Mouse (Mus musculus): ENCODE measurements around the gene Trub1.

Gene Trub1

DNA sequence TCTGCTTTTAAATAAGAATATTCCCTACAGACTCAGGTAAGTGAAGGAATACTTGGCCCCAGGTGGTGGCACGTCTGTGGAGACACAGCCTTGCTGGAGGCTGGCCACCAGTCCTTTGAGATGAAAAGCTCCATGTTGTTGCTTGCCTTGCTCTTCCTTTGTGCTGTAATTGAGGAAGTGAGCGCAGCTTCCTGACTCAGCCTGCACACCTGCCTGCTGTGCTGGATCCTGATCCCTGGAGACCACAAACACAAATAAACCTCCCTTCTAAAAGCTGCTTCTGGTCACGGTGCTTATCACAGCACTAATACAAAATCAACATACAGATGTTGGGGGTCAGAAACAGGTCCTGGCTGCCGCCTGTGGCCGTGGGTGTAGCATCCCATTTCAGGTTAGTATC is 41.3 kb downstream of the Trub1 start:
- DNase-seq (ENCODE audit: low read depth, low spot score): no peak

DNA sequence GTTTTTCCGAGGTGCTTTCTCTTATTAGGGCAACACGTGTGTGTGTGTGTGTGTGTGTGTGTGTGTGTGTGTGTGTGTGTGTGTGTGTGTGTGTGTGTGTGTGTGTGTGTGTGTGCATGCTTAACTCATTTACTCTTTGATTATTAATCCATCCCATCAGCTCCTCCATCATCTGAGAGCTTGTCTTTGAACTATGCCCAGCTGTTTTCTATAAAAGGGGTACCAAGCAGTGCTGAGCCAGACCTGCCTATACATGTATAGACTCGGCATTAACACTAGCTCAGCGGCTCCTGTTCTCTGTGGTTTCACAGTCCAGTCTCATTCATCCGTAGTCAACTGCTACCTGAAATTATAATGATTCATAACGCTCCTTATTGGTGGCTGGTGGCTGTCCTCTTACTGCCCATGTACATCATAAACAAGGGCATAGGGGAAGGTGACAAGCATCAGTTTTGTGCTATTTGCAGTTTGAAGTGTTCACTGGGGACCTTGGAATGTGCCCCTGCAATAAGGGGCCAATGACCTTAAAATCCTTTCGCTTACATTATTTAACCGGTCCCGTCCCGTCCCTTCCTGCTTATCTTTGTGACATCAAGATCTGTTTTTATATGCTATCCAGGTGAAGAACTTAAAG is 45.5 kb downstream of the Trub1 start:
- DNase-seq (ENCODE audit: low read depth, low spot score): no peak

DNA sequence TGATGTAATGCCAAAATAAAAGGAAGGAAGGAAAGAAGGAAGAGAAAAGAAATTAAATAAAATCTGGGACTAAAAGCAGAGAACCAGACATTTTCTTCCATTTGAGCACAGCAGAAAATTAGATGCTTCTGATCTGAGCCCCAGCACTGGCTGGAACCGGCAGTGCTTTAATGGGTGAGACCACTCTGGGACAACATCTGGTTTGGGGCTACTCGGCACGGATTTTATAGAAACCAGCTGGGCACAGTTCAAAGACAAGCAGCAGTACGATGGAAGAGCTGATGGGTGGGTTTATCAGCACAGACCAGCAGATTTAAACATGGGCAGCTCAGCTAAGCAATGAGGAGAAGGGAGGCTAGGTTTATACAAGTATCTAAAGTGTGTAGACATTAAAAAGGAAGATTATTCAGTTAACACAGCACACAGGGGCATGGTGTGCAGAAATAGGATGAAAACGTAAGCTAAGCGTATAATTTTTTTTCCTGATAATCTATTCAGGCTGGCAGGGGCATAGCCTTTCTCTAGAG is 46.2 kb downstream of the Trub1 start:
- DNase-seq (ENCODE audit: low read depth, low spot score): no peak

DNA sequence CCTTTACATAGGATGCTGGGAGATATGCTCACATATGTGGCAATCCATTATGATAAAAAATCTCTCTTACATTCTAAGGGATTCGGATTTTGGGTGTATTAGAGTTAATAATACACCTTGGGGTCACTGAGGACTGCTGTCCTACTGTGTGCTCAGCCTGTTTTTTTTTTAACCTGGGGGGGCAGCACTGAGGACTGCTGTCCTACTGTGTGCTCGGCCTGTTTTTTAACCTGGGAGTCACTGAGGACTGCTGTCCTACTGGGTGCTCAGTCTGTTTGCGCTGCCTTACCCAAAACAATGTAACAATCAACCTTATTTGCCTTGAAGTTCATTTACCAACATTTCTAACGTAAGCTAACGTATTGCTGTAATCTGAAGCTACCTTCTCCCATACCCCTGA is 47.5 kb downstream of the Trub1 start:
- DNase-seq (ENCODE audit: low read depth, low spot score): no peak

DNA sequence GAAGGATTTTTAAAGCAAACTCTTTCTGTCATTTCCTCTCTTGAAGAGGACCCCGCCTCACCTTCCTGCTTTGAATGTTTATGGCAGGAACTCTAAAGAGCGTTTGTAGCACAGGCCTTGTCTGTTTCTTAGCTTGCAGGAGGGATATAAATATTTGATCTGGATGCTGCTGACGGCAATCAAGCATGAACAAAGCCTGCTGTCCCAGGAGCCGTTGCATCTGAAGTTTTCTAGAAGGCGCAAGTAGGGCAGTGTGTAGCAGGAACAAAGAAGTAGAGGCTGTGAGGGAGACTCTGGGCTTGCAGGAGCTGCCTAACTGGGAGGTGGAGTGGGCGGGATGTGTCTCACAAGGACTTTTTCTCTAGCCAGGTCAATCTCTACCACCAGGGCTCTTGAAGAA is 50.4 kb downstream of the Trub1 start:
- no peak for DNase-seq (ENCODE audit: low read depth, low spot score)

DNA sequence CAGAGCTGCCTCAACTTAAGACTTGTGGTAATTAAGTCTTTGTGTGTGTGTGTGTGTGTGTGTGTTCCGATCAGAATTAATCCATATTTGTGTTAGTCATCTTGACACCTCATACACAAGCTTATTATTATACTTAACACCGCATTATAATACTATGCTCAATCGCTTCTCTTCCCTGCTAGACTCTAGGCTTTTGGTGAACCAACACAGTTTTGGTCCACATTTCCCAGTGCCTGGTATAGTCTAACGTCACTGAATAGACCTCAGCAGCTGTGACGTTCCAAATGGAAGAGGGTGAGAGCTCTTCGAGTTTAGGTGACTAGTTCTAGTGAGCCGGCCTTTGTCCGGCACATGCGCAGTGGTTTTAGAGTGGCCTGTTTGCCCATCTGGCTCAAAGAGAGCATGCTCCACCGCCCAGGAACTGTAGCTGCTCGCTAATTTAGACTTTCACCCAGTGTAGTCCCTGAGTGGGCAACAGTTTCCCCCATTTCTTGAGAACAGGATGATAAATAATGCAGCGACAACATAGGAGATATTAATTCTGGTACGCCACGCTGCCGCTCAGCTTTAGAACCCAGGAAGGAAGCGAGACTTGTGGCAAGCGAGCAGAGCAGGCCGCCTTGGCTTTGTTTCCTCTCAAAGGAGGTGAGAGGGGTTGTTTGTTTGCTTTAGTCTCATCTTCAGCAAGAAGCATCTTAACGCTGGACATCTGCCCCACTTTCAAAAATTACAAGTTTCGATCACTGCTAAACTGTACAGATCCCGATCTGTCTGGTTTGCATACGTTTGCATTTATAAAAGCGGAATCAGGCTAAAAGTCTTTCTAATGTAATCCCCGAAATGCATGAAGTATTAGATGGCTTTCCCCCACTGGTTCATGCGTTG is 52.6 kb downstream of the Trub1 start:
- no peak for DNase-seq (ENCODE audit: low read depth, low spot score)

DNA sequence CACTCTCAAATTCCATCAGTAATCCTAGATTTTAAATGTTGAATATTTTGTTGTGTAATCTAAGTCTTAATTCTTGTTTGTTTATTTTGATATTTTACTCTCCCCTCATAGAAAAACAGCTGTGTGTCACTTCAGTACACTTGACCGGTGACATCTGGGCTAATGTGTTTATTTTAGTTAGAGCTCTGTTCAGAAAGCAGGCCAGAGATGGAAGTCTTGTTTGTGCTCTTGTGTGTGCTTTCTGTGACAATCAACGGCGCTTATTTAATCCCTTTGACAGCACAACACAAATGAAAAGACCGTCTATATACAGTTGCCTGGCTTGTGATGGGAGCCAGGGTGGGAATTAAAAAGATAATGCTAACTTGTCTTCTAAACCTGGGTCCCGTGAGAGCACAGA is 53.9 kb downstream of the Trub1 start:
- no peak for DNase-seq (ENCODE audit: low read depth, low spot score)

DNA sequence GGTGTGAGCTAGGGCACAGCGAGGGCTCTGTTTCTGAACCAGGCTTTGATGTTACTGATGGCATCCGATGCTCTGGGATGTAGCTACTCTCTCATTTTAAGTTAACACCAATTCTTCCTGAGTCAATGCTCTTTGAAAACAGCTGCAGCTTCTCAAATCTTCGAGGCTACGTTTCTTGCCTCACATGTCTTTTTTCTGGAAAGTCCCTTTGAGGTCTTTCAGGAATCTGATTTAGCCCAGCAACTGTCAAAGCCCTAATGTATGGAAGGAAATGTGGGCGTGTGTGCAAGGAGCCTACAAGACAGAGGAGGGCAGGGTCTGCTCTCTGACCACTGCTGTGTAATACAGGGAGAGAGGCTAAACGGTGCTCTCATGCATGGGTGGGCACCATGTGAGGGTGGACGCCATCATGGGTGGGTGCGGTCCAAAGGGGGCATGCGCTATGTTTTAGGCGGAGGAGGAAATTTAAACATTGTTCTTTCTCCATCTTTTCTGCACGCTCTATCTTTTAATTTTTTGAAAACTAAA is 55.6 kb downstream of the Trub1 start:
- no peak for DNase-seq (ENCODE audit: low read depth, low spot score)

DNA sequence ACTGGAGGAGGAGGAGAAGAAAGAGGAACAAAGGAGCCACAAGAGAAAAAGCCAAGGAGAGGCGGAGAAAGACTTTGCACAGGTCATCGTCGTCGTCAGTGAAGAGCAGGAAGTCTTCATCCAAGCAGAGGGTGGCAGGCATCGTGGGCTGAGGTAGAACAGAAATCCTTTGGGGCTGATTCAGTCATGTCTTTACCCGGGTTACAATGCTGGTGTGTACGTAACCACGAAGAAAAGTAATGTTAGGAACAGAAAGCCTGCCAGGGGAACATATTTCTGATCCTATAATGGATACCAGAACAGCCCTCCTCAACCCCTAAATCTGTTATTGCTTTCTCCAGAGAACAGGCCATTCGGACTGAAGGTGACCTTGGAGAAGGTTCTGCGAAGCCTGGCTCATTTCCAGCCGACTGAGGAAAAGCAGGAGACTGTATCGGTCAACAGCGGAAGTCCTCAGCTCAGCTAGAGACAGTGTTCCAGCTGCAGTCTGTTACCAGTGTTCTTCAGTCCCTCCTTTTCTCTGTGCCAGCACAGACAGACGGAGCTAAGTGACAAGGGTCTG is 57.1 kb downstream of the Trub1 start:
- DNase-seq (ENCODE audit: low read depth, low spot score): no peak

DNA sequence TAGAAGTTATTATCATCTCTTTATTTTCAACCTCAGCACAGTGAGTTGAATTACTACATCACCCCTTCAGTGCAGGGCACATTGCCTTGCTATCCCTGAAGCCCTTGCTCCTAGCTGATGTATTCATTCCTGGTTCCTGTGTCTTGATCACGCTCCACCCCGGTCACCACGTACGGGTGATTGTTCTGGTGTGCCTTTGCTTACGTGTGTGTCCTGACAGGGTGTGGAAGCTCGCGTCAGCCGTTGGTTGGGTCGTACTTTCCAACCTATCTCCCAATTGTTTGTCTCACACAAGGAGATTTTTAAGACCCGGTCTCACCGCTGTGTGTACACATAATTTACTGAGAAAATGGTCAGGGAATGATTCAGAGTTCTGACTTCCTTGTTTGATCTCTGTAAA is 58.1 kb downstream of the Trub1 start:
- no peak for DNase-seq (ENCODE audit: low read depth, low spot score)

DNA sequence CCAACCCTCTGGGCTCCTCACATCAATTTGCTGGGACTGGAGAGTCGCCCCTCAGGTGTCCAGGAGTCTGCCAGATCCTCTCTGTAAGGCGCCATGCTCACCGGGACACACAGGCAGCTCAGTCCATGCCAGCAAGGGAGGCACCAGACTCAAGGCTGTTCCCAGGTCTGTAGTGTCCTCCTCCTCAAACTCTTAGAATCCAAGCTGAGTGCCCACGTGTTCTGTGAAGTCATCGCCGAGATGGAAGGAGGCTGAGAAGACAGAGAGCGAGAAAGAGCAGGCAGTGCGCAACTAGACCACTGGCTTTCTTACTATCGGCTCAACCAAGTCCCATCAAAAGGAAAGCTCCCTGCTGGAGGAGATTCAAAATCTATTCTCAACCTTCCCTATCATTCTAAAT is 60.4 kb downstream of the Trub1 start:
- DNase-seq (ENCODE audit: low read depth, low spot score): no peak

DNA sequence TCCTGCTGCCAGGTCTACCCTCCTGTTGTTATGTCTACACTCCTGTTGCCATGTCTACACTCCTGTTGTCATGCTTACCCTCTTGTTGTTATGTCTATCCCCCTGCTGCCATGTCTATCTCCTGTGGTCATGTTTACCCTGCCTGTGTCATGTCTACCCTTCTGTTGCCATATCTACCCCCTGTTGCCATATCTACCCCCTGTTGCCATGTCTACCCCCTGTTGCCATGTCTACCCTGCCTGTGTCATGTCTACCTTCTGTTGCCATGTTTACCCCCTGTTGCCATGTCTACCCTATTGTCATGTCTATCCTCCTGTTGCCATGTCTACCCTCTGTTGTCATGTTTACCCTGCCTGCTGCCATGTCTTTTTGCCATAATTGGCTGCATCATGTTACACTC is 69.0 kb downstream of the Trub1 start:
- DNase-seq (ENCODE audit: low read depth, low spot score): no peak

DNA sequence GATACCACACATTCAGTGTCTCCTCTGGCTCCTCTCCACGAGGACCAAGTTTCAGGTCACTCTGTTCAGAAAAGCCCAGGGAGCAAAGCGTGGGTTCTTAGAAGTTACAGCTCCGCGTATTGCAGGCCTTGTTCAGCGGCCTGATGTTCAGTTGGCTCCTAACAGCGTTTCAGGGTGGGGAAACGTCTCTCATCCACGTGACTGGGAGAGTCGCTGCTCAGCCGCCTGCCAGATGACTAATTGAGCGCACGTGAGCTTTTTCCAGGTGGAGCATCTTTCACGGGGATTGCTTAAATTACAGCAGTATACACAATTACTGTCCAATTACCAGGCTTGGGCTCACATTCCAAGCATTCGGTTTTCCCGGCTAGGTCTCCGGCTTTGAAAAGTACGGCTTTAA is 70.7 kb downstream of the Trub1 start:
- DNase-seq (ENCODE audit: low read depth, low spot score): no peak

DNA sequence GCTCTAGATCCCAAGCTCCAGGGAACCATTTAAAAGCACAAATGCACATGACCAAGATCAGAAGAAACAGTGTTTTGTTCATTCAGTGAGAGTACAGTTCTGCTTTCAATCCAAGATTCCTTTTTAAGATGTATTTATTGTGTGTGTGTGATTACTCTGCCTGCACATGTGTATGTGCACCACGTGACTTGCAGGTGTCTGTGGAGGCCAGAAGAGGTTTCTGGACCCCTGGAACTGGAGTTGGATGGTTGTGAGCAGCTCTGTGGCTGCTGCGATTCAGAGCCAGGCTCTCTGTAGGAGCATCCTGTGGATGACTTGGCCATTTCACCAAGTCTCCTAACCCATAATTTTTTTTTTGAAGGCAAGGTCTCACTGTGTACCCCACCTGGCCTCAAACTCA is 73.0 kb downstream of the Trub1 start:
- DNase-seq (ENCODE audit: low read depth, low spot score): no peak

DNA sequence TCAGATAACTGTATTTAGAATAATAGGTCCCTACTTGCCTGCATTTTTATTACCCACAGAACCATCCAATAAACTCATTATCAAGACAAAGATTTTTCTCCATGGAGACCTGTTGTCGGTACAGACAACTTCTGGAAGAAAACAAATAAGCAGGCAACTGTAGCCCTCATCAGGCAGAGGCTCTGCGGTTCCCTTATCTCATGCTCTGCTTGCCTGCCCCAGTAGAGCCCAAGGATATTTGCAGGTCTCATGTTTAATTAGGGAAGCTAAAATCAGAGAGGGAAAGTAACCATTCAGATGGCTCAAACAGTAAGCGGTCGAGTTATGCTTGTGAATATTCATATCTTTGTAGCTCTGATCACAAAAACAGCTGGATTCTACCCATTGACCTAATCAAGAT is 77.5 kb downstream of the Trub1 start:
- no peak for DNase-seq (ENCODE audit: low read depth, low spot score)

DNA sequence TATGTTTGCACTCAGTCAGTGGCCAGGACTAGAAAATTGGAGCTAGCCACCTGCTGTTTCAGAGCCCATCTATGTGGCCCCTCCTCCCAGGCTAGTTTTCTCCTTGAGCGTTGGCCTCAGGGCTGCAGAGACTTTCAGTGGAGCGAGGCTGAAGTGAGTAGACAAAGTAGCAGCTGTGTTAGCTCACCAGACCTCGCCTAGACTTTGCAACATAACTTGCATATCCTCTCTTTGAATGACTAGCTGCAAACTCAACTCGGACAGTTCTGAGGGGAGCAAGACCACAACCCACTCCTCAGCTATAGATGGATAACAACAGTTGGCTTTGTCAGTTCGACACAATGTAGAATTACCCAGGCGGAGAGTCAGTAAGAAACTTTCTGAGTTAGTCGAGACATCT is 81.5 kb downstream of the Trub1 start:
- DNase-seq (ENCODE audit: low read depth, low spot score): no peak

DNA sequence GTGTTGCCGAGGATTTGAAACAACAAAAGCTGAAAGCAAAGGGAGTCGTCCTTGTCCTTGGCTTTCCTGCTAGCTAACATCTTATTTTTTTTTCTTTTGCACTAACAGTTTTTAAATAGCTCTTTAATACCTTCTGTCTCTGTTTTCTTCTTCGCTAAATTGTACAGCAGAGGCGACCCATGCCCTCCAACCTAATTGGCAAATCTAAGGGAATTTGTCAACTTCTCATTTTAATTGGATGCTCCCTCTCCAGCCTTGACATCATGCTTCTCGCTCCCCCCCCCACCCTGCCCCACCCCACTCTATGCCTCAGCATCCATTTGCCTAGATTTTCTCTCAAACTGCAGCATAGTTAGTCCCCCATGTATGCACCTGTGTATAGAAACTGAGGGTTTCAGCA is 83.8 kb downstream of the Trub1 start:
- no peak for DNase-seq (ENCODE audit: low read depth, low spot score)

DNA sequence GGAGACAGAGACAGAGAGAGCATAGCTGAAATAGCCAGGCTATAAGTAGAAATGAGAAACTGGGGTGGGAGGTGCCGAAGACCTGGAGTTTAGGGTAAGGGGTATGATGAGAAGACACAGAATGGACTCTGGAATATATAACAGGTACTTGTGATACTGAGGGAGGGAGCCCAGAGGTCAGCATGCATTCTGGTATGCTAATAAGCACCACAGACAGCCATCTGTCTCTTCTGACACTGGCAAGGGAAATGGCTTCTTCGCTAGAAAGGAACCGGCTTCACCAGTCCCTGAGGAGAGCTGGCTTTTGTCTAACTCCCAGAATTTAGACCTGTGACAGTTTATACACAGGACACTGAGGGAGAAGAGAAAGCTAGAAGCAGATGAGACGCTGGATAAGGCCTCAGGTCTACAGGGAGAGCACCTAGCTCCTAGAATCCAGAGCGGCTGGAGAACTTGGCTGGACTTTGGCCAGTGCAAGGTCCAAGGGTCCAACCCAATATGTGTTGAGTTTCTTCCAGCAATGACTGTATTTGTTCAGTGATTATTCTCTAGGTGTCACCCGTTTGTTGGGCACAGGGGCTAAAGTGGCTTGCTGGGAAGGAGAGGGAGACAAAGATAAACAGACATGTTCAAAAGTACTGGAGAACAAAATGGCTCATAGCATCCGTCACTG is 84.9 kb downstream of the Trub1 start:
- DNase-seq (ENCODE audit: low read depth, low spot score): no peak

DNA sequence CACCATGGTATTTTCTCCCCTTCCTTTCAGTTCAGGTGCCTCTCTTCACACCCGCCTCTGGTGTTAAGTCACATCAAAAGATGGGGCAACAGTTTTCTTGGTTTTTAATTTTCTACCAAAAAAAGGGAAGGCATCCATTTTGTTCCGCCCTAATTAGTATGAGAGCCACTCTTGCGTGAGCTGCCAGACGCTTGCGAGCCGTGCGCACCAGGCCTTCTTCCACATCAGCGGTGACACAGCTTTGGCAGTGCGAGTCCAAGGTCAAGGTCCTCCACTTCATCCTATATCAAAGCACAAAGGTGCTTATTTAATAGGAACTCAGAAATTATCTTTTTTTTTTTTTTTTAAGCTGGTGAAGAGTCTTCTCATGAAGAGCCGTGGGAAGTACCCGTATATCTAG is 87.4 kb downstream of the Trub1 start:
- DNase-seq (ENCODE audit: low read depth, low spot score): no peak
